Mouse (Mus musculus) lung, embryonic 16.5 days (tissue): ENCODE measurements around the gene Saa1. TPM values are rescaled to one million over a fixed set of nuclear protein-coding genes. Genes with fewer than 3 reads are reported as not detected.
"Not testable (repeated sequence)": the region's sequence is repeated elsewhere in the genome, so short reads cannot be mapped to it uniquely, and the experiment has no call there.

Source experiments
- ATAC-seq: fragments of 200-750 bp; cut with Nextera tagmentation; 2 replicates; pipeline ENCODE4 v1.8.0; 2017; ENCODE audit warnings: low read depth, mild to moderate bottlenecking, moderate library complexity
- H3K27ac ChIP-seq: fragments of 300-500 bp; sonication (generic); 2 replicates; pipeline ENCODE4 v1.5.1; 2014; ENCODE audit warnings: mild to moderate bottlenecking, control low read depth, low read length
- H3K27me3 ChIP-seq: fragments of 300-500 bp; sonication (generic); 2 replicates; pipeline ENCODE4 v1.6.1; 2014; ENCODE audit warnings: low read depth, low read length, mixed read lengths; ENCODE audit not compliant: control insufficient read depth, insufficient read depth
- H3K36me3 ChIP-seq: fragments of 300-500 bp; sonication (generic); 2 replicates; pipeline ENCODE4 v1.6.1; 2014; ENCODE audit warnings: low read length; ENCODE audit not compliant: control insufficient read depth, insufficient read depth
- H3K4me1 ChIP-seq: fragments of 300-500 bp; sonication (generic); replicated peaks from 2 replicates; pipeline ENCODE4 v1.6.1; 2014; ENCODE audit warnings: low read length, mixed read lengths; ENCODE audit not compliant: control insufficient read depth, insufficient read depth
- H3K4me2 ChIP-seq: fragments of 300-500 bp; sonication (generic); 2 replicates; pipeline ENCODE4 v1.6.1; 2014; ENCODE audit warnings: low read depth, low read length, control low read depth
- H3K4me3 ChIP-seq: fragments of 300-500 bp; sonication (generic); 2 replicates; pipeline ENCODE4 v1.5.1; 2014; ENCODE audit warnings: mild to moderate bottlenecking, low read length, control low read depth
- H3K9ac ChIP-seq: fragments of 300-500 bp; sonication (generic); 2 replicates; pipeline ENCODE4 v1.6.1; 2014; ENCODE audit warnings: low read length, control low read depth
- H3K9me3 ChIP-seq: fragments of 300-500 bp; sonication (generic); 2 replicates; pipeline ENCODE4 v1.6.1; 2016; ENCODE audit warnings: low read length; ENCODE audit not compliant: control insufficient read depth
- WGBS: fragments of 180-500 bp; shearing (Covaris S2); extraction: QIAGEN DNeasy Blood & Tissue Kit; methylation state at CpG from one replicate; pipeline ENCODE4 v1.1.7; 2014; 5-methylcytosine and 5-hydroxymethylcytosine counted together
- polyA plus RNA-seq: library from polyadenylated mRNA; unstranded; fragments of >200 nt; fragmentation: Nextera tagmentation; extraction: Ambion mirVana; gene quantifications from 2 replicates; pipeline ENCODE4 v1.2.1, GENCODE M21; 2015

Saa1 gene
- polyA plus RNA-seq, 1 experiment from 2014 or later: 0.55 TPM

- no peaks in the 10 kb centered on the region for H3K9me3 ChIP-seq
- H3K4me1 ChIP-seq: no peaks in the 10 kb centered on the region; the same call in 1 of the 2 replicates
- no peaks in the 10 kb centered on the region for H3K36me3 ChIP-seq
- 60% methylated on average over 3 of the region's 3 CpGs for WGBS
- H3K4me3 ChIP-seq: no peak overlapping the region
- ATAC-seq: no peak
- no peak overlapping the region for H3K4me2 ChIP-seq
- no peak overlapping the region for H3K27ac ChIP-seq
- no peak overlapping the region for H3K9ac ChIP-seq
- H3K27me3 ChIP-seq: no peaks in the 10 kb centered on the region
Observed at GRCm38 (mm10) chr7:46748459-46748858, 5.7 kb upstream of the Saa1 start.

GRCm38 (mm10) chr7:46746381-46746780 is 3.6 kb upstream of the Saa1 start:
- Histone ChIP-seq H3K9ac (no peak overlapping the region), H3K4me1 (no peaks in the 10 kb centered on the region; the same call in 1 of the 2 replicates), H3K4me2 (no peak overlapping the region), H3K27ac (no peak overlapping the region), H3K36me3 (no peaks in the 10 kb centered on the region), H3K9me3 (no peaks in the 10 kb centered on the region), H3K27me3 (no peaks in the 10 kb centered on the region), H3K4me3 (no peak overlapping the region)
- WGBS: 67% methylated on average over 7 of the region's 7 CpGs
- ATAC-seq: peak; percentile 51

DNA sequence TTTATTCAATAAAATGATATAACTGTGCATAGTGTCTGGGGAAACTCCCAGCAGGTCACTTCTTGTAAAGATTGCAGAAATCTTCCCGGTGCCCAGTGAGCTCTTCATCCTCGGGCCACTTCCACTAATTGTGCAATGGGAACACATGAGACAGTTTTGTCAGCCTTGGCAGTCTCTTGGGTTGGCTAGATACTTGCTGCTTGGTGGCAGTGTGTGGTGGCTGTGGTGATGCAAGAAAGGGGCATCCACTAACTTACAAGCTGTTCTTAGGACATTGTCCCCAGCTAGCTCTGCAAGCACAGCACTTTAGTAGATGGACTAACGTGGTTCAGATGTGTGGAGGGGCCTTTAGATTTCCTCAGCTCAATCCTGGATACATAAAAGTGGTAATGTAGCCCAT is 3.0 kb upstream of the Saa1 start:
- ATAC-seq: no peak
- no peaks in the 10 kb centered on the region for H3K9me3 ChIP-seq
- H3K4me1 ChIP-seq: no peaks in the 10 kb centered on the region; the same call in 1 of the 2 replicates
- no peak overlapping the region for H3K9ac ChIP-seq
- H3K4me2 ChIP-seq: no peak overlapping the region
- WGBS: 79% methylated on average over 3 of the region's 3 CpGs
- no peak overlapping the region for H3K27ac ChIP-seq
- no peak overlapping the region for H3K4me3 ChIP-seq
- no peaks in the 10 kb centered on the region for H3K27me3 ChIP-seq
- no peaks in the 10 kb centered on the region for H3K36me3 ChIP-seq

GRCm38 (mm10) chr7:46740041-46740440 is 2.7 kb downstream of the Saa1 start:
- not testable (repeated sequence) for H3K27ac ChIP-seq, H3K4me1 ChIP-seq, H3K4me2 ChIP-seq, H3K9ac ChIP-seq, H3K36me3 ChIP-seq, ATAC-seq, H3K4me3 ChIP-seq, H3K27me3 ChIP-seq, H3K9me3 ChIP-seq
- 60% methylated on average over 5 of the region's 5 CpGs for WGBS

DNA sequence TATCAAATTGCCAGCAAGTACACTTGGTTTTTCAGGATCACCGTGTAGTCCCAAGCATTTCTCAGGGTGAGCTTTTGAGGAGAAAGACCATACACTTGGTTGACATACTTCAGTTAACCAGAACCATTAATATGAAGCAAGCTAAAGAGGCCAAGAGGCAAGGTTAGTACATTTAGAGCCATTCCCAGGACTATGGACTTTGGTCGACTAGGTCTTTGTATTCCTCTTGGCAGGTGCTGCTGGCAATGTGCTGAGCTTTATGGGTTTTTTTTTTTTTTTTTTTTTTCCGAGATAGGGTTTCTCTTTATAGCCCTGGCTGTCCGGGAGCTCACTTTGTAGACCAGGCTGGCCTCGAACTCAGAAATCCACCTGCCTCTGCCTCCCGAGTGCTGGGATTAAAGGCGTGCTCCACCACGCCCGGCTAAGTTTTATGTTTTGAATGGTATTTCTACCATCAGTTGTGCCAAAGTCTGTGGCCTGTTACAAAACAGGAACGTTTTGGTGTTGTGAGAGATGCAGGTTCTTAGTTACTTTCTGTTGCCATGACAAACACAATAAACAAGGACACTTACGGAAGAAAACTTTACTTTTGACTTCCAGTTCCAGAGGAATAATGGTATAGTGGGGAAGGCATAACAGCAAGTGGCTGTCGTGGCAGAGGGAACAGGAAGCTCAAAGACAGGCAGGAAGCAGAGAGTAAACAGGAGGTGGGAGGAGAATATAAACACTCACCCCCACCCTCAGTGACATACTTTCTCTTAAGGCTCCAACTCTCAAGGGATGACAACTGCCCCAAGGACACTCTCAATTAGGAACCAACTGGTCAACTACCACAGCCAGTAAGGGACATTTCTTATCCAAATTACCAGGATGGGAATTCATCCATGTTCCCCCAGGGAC is 4.0 kb downstream of the Saa1 start:
- ATAC-seq: no peak
- no peaks in the 10 kb centered on the region for H3K27me3 ChIP-seq

GRCm38 (mm10) chr7:46734983-46735382 is 7.8 kb downstream of the Saa1 start:
- Histone ChIP-seq H3K36me3 (no peaks in the 10 kb centered on the region), H3K4me1 (no peaks in the 10 kb centered on the region), H3K4me2 (no peak overlapping the region), H3K4me3 (no peak overlapping the region), H3K27ac (no peak overlapping the region), H3K9ac (no peak overlapping the region), H3K9me3 (no peaks in the 10 kb centered on the region), H3K27me3 (no peaks in the 10 kb centered on the region)
- ATAC-seq: no peak
- WGBS: 69% methylated on average over 2 of the region's 2 CpGs

More for the DNA sequence above, 4.0 kb downstream of the Saa1 start:
- no peaks in the 10 kb centered on the region for H3K4me1 ChIP-seq
- no peak overlapping the region for H3K27ac ChIP-seq
- 66% methylated on average over 12 of the region's 12 CpGs for WGBS
- H3K4me3 ChIP-seq: no peak overlapping the region
- H3K4me2 ChIP-seq: no peak overlapping the region
- H3K9me3 ChIP-seq: no peaks in the 10 kb centered on the region
- no peaks in the 10 kb centered on the region for H3K36me3 ChIP-seq
- H3K9ac ChIP-seq: no peak overlapping the region

DNA sequence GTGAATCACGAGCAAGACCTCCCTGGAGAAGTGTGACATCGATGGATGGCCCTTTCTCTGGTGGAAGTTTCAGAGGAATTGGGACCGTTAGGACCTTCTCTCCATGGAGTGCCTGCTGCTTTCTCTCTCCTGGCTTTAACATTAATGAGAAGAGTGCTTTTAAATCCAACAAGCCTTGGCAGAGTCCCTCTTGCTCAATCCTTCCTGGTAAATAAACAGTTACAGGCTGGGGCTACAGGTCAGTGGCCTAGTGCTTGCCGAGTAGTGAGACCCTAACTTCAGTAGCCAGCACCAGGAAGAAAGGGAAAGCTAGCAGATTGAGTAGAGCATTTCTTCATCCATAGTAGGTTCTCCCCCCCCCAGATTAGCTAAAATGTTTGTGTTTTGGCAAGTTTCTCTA is 10.3 kb downstream of the Saa1 start, which contains the start of gene Saa4:
Gene Saa4 (minus strand): TSS at position 146 of the 400 bp plus-strand sequence.
- no peak for ATAC-seq
- 65% methylated on average over 4 of the region's 4 CpGs for WGBS
- Histone ChIP-seq H3K4me2 (no peak within 1 kb of the TSS), H3K9me3 (no peaks in the 10 kb centered on the region), H3K27me3 (no peaks in the 10 kb centered on the region), H3K9ac (no peak within 1 kb of the TSS), H3K27ac (no peak within 1 kb of the TSS), H3K4me1 (no peaks in the 10 kb centered on the region), H3K4me3 (no peak within 1 kb of the TSS), H3K36me3 (no peaks in the 10 kb centered on the region)

DNA sequence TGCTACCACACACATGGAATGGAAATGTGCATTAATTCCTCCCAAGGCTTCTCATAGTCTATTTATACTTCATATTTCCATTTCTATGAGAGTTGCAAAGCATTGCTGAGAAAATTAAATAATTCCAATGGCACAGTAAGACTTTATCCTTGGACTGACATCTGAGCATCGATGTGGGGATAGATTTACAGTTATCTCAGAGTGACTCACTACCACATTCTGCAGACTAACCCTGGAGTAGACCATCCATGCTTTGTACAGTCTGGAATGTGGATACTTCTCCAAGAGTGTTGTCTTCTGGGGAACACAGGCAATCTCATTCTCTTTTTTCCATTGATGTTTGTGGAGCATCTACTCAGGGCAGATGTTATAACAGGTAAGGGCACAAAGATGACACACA is 15.2 kb downstream of the Saa1 start:
- no peak for ATAC-seq
- no peak overlapping the region for H3K4me2 ChIP-seq
- H3K9ac ChIP-seq: no peak overlapping the region
- H3K27ac ChIP-seq: no peak overlapping the region
- no peaks in the 10 kb centered on the region for H3K9me3 ChIP-seq
- no peak overlapping the region for H3K4me3 ChIP-seq
- no peaks in the 10 kb centered on the region for H3K36me3 ChIP-seq
- WGBS: 81% methylated on average over 1 of the region's 1 CpGs
- no peaks in the 10 kb centered on the region for H3K4me1 ChIP-seq
- H3K27me3 ChIP-seq: no peaks in the 10 kb centered on the region

DNA sequence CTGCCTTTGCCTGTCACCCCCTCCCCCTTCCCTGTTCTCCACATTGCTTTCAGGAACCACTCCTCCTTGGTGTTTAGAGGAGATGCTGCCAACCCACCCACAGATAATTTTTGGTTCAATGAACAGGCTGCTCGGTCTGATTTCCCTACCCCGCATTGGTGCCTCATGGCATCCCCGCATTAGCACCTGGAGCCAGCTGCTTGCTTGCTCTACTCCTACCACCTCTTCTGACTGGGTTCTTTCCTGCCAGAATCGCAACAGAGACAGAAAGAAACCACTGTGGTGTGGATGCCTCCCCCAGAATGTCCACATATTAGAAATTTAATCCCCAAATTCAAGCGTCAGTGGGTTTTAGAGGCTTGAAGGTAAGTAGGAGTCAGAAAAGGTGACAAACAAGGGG is 18.4 kb downstream of the Saa1 start:
- no peak overlapping the region for H3K4me3 ChIP-seq
- H3K4me2 ChIP-seq: no peak overlapping the region
- no peaks in the 10 kb centered on the region for H3K9me3 ChIP-seq
- H3K27me3 ChIP-seq: no peaks in the 10 kb centered on the region; the same call in 1 of the 2 replicates
- H3K36me3 ChIP-seq: no peaks in the 10 kb centered on the region
- ATAC-seq: no peak
- 69% methylated on average over 5 of the region's 5 CpGs for WGBS
- no peak overlapping the region for H3K9ac ChIP-seq
- H3K4me1 ChIP-seq: peaks cover 11% of the 10 kb centered on the region
- H3K27ac ChIP-seq: no peak overlapping the region
